Mouse (Mus musculus): Measurements from ENCODE around the gene Zfp341. TPM values are rescaled to one million over a fixed set of nuclear protein-coding genes. Genes with fewer than 3 reads are reported as not detected.

The Zfp341 gene
- total and polyA plus RNA-seq, 2 experiments from 2014 or later, result 1.5 to 7.7 TPM

- Histone ChIP-seq H3K9me3 (ENCODE audit: low read length) (no peaks in the 10 kb centered on the region), H3K4me1 (ENCODE audit: insufficient read depth, low read length) (no peaks in the 10 kb centered on the region), H3K27me3 (ENCODE audit: insufficient read depth, low read length) (no peaks in the 10 kb centered on the region), H3K4me3 (ENCODE audit: low read depth, low read length) (no peak within 1 kb of the TSS), H3K9ac (replicated peaks; ENCODE audit: low read length, poor library complexity, severe bottlenecking) (no peak within 1 kb of the TSS), H3K27ac (ENCODE audit: low read depth, low read length) (no peak within 1 kb of the TSS), H3K36me3 (ENCODE audit: insufficient read depth, low read length) (no peaks in the 10 kb centered on the region), H3K4me2 (ENCODE audit: low read depth, low read length, poor library complexity, severe bottlenecking) (no peak within 1 kb of the TSS)
- DNase-seq (ENCODE audit: low spot score), result no peak
- ATAC-seq (ENCODE audit: low FRiP score), result no peak
- TF ChIP-seq CTCF (IDR thresholded peaks at IDR 0.05), result no peak
- 66% methylated on average over 8 of the region's 8 CpGs for WGBS
These were observed 38.3 kb downstream of the Zfp341 start, which contains the start of gene Chmp4b for GRCm38 (mm10) chr2:154651363-154651762. Gene Chmp4b (plus strand): TSS chr2:154651705.

DNA sequence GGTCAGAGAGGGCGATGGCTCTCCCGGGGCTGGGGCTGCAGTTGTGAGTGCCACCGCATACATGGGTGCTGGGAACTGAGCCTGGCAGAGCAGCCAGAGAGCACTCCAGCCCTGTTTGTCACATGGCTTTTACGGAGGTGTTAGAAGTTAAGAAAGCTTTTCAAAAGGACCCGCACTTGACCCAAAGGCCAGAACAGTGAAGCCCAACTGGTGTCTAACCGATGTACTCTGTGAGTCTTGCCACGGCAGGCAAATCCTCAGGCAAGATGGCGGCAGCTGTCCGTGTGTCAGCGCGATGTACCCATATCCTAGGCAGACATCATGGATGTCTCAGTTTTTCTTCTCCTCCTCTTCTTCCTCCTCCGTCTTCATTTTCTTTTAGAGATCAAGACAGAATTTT lies 41.9 kb downstream of the Zfp341 start:
- Histone ChIP-seq H3K27ac (ENCODE audit: low read depth, low read length) (no peak overlapping the region), H3K27me3 (ENCODE audit: insufficient read depth, low read length) (no peaks in the 10 kb centered on the region), H3K9ac (replicated peaks; ENCODE audit: low read length, poor library complexity, severe bottlenecking) (no peak overlapping the region), H3K4me1 (ENCODE audit: insufficient read depth, low read length) (peaks cover 16% of the 10 kb centered on the region), H3K36me3 (ENCODE audit: insufficient read depth, low read length) (no peaks in the 10 kb centered on the region), H3K9me3 (ENCODE audit: low read length) (no peaks in the 10 kb centered on the region), H3K4me3 (ENCODE audit: low read depth, low read length) (no peak overlapping the region), H3K4me2 (ENCODE audit: low read depth, low read length, poor library complexity, severe bottlenecking) (no peak overlapping the region)
- 95% methylated on average over 12 of the region's 12 CpGs for WGBS
- DNase-seq (ENCODE audit: low spot score) (no peak), ATAC-seq (ENCODE audit: low FRiP score) (no peak)
- no peak for TF ChIP-seq CTCF (IDR thresholded peaks at IDR 0.05)

GRCm38 (mm10) chr2:154655878-154656414 lies 42.8 kb downstream of the Zfp341 start:
- no peak for TF ChIP-seq CTCF (IDR thresholded peaks at IDR 0.05)
- H3K4me2 ChIP-seq (ENCODE audit: low read depth, low read length, poor library complexity, severe bottlenecking), result peak overlapping the region; percentile 90
- H3K9ac ChIP-seq (replicated peaks; ENCODE audit: low read length, poor library complexity, severe bottlenecking), result no peak overlapping the region
- no peak overlapping the region for H3K27ac ChIP-seq (ENCODE audit: low read depth, low read length)
- peaks cover 16% of the 10 kb centered on the region for H3K4me1 ChIP-seq (ENCODE audit: insufficient read depth, low read length)
- H3K4me3 ChIP-seq (ENCODE audit: low read depth, low read length), result peak overlapping the region; percentile 90; the same call in 1 of the 2 replicates
- H3K27me3 ChIP-seq (ENCODE audit: insufficient read depth, low read length), result no peaks in the 10 kb centered on the region
- no peaks in the 10 kb centered on the region; the same call in 1 of the 2 replicates for H3K36me3 ChIP-seq (ENCODE audit: insufficient read depth, low read length)
- ATAC-seq (ENCODE audit: low FRiP score) (no peak), DNase-seq (ENCODE audit: low spot score) (no peak)
- 83% methylated on average over 2 of the region's 2 CpGs for WGBS
- no peaks in the 10 kb centered on the region for H3K9me3 ChIP-seq (ENCODE audit: low read length)

GRCm38 (mm10) chr2:154656710-154657485 lies 43.8 kb downstream of the Zfp341 start:
- H3K36me3 ChIP-seq (ENCODE audit: insufficient read depth, low read length), result no peaks in the 10 kb centered on the region; the same call in none of the 2 replicates
- H3K4me2 ChIP-seq (ENCODE audit: low read depth, low read length, poor library complexity, severe bottlenecking), result peak overlapping the region; percentile 90
- TF ChIP-seq CTCF (IDR thresholded peaks at IDR 0.05), result no peak
- H3K27me3 ChIP-seq (ENCODE audit: insufficient read depth, low read length), result no peaks in the 10 kb centered on the region
- DNase-seq (ENCODE audit: low spot score), result peak; percentile 99
- H3K27ac ChIP-seq (ENCODE audit: low read depth, low read length), result peak overlapping the region; percentile 75
- H3K4me3 ChIP-seq (ENCODE audit: low read depth, low read length), result peak overlapping the region; percentile 90
- under 1% methylated on average over 64 of the region's 67 CpGs for WGBS
- H3K9ac ChIP-seq (replicated peaks; ENCODE audit: low read length, poor library complexity, severe bottlenecking), result peak overlapping the region; percentile 83
- ATAC-seq (ENCODE audit: low FRiP score), result peak; percentile 99
- no peaks in the 10 kb centered on the region for H3K9me3 ChIP-seq (ENCODE audit: low read length)
- peaks cover 16% of the 10 kb centered on the region for H3K4me1 ChIP-seq (ENCODE audit: insufficient read depth, low read length)

DNA sequence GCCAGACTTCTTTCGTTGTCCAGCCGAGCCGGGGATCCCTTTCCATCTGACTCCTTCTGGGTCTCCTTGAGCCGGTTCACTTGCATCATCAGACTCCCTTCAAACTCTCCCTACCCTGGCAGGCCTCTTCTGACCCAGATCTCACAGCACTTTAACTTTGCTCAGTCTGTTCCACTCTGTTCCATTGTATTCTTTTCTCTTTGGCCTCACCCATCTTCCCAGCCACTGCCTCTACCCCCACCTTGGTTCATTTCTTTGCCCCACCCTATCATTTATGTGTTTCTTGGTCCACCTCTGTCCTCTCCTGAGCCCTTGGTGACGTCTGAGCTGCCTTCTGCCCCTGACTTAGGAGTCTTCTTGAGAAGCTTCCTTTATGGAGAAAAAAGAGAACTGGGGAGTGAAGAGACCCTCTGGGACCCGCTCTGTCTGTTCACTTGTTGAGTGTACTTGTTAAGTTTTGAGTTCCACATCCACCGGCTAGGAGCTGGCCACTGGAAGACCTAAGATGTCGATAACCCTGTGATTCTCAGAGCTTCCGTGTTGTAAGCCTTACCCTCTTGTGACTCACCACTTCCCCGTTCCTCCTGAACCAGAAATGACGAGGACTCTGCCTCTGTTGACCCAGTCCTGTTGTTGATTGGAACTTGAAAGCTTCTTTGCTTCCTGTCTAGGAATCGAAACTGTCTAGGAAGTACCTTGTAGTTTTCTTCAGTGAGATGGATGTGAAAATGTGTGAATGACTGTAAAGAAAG lies 44.6 kb downstream of the Zfp341 start:
- Histone ChIP-seq H3K9ac (replicated peaks; ENCODE audit: low read length, poor library complexity, severe bottlenecking) (peak overlapping the region; percentile 83), H3K4me2 (ENCODE audit: low read depth, low read length, poor library complexity, severe bottlenecking) (peak overlapping the region; percentile 90), H3K4me1 (ENCODE audit: insufficient read depth, low read length) (peaks cover 16% of the 10 kb centered on the region), H3K36me3 (ENCODE audit: insufficient read depth, low read length) (no peaks in the 10 kb centered on the region; the same call in none of the 2 replicates), H3K27ac (ENCODE audit: low read depth, low read length) (peak overlapping the region; percentile 75; the same call in 1 of the 2 replicates), H3K27me3 (ENCODE audit: insufficient read depth, low read length) (no peaks in the 10 kb centered on the region), H3K9me3 (ENCODE audit: low read length) (no peaks in the 10 kb centered on the region), H3K4me3 (ENCODE audit: low read depth, low read length) (peak overlapping the region; percentile 90)
- DNase-seq (ENCODE audit: low spot score), result peak; percentile 15
- TF ChIP-seq CTCF (IDR thresholded peaks at IDR 0.05), result no peak
- 20% methylated on average over 12 of the region's 12 CpGs for WGBS
- ATAC-seq (ENCODE audit: low FRiP score), result 0 out of 2 replicates have a peak, but pooled peaks have one; percentile 3
